Mouse (Mus musculus): ENCODE measurements around the gene Kalrn.
A peak's percentile ranks its signal among the peaks of the same experiment; 100 is the strongest.

Gene Kalrn

GRCm38 (mm10) chr16:34061661-34062060 lies 511.7 kb downstream of the Kalrn start:
- no peak for DNase-seq

- no peak for DNase-seq
Observed at GRCm38 (mm10) chr16:34058611-34059010, 514.7 kb downstream of the Kalrn start.

DNA sequence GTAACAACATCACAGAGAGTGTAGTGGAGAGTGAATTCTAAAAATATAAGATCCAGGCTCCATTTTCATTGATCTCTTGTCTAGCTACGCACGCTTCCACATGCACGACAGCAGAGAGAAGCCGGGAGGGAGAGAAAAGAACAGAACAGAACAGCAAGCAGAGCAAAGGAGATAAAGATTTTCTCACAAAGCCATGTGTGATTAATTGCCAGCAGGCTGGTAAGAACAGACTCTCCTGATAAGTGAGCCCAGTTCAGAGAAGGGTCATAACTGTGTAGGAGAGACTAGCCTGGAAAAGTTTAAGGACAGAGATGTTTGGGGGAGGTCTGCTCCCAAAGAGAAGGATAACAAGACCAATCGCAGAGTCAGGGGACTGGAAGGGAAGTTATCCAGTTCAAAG lies 515.9 kb downstream of the Kalrn start:
- no peak for DNase-seq

GRCm38 (mm10) chr16:34056418-34057111 lies 516.8 kb downstream of the Kalrn start:
- DNase-seq = no peak

GRCm38 (mm10) chr16:34050090-34050489 lies 523.2 kb downstream of the Kalrn start:
- DNase-seq = no peak

GRCm38 (mm10) chr16:34049361-34049760 lies 524.0 kb downstream of the Kalrn start:
- DNase-seq = no peak

DNA sequence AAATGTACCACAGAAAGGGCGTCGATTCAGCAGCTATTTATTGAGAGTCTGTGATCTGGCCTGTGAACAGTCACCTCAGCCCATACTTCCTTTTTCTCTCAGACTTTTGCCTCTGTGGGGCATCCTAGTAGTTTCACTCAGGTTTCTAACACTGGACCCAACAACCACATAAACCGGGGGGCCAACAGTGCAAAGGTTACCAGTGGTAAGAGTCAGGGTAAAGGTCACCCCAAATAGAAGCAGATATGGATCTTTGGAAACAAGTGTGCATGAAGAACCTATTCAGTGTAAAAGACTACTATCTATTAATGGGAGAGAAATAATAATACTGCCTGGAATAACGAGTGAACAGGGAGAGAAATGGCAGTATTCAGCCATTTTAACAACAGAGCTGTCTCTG lies 525.1 kb downstream of the Kalrn start:
- DNase-seq = no peak

- DNase-seq = no peak
Observed at GRCm38 (mm10) chr16:34047543-34047942, 525.8 kb downstream of the Kalrn start.

- no peak for DNase-seq
Observed at GRCm38 (mm10) chr16:34047006-34047360, 526.3 kb downstream of the Kalrn start.

GRCm38 (mm10) chr16:34046268-34047005 lies 526.9 kb downstream of the Kalrn start:
- DNase-seq = no peak

DNA sequence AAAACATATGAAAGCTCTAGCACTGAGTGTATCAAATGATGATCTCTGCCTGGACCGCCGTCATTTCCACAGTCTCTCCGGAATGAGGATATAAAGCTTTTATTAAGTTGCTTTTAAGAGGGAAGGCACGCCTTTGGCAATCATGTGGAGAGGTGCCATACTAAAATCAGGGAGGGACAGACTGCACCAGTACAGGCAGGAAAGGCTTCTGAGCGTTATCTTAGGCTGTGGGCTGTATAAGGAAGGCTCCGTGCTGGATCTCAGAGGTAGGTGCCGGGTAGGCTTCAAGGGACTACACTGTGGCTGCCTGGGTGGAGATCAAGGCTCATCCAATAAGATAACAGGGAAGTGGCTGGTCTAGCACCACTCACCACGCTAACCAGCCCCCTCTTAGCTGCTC lies 528.8 kb downstream of the Kalrn start:
- no peak for DNase-seq

DNA sequence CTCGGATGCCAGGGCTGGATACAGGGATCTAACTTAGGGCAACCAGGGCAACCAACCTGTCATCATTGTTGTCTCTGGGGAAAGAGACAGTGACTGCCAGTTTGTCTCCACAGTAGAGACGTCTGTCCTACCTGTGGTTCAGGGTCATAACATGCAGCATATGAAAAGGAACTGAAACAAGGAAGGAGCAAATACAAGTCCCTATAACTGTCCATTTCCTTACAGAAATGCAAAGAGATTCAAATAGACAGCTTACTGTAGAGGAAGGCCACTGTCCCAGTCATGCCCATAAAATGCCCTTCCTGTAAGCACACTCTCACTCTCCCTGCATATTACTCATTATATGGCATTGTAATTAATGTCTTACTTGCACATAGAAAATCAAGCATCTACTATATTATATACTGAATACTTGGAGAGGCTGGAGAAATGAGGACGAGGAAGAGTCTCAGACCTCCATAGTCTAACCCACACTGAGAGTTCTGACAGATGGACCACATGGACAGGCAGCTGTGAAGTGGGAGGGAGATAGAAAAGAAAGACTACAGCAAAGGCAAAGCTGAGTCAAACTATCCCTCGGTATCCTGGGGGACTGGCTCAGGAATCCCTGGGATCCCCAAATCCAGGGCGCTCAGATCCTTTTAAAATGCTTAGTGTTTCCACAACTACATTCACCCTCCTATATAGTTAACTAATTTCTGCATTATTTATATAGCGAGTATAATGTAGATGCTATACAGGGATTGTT lies 530.1 kb downstream of the Kalrn start:
- no peak for DNase-seq

DNA sequence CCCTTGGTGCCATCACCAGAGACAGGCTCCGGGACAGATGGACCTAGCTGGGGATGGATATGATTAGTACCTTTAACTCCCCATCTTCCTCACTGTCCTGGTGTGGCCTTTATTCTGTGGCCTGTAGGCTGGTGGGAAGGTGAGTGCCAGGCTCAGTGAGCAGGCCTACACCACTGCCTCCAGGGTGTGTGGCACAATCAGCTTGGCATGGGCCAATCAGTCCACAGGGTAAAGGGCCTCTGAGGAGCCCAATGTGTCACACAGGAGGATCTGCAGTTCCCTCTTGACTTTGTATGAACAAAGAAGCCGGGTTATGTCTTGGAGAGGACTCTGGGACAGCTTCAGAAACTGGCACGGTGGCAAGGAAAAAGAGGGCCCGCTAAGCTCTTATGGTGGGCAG lies 530.7 kb downstream of the Kalrn start:
- DNase-seq = no peak

GRCm38 (mm10) chr16:34040276-34040675 lies 533.1 kb downstream of the Kalrn start:
- no peak for DNase-seq

DNA sequence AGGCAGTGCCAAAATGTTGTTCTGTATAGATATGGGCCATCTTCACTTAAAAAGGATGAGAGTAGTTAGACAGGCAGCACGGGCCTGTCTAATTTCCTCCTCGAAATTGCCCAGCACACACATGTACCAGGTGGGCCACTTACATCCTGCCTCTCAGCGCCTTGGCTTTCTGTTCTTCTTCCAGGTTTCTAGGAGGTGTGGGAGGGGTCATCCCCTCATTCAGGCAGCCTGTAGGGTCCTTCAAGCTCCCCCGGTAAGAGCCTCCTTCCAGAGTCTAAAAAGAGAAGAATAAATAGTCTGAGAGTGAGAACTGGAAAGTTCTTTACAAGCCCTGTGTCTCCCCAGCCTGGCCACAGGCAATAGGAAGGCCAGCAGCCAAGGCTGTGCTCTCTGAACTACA lies 533.6 kb downstream of the Kalrn start:
- DNase-seq = no peak

DNA sequence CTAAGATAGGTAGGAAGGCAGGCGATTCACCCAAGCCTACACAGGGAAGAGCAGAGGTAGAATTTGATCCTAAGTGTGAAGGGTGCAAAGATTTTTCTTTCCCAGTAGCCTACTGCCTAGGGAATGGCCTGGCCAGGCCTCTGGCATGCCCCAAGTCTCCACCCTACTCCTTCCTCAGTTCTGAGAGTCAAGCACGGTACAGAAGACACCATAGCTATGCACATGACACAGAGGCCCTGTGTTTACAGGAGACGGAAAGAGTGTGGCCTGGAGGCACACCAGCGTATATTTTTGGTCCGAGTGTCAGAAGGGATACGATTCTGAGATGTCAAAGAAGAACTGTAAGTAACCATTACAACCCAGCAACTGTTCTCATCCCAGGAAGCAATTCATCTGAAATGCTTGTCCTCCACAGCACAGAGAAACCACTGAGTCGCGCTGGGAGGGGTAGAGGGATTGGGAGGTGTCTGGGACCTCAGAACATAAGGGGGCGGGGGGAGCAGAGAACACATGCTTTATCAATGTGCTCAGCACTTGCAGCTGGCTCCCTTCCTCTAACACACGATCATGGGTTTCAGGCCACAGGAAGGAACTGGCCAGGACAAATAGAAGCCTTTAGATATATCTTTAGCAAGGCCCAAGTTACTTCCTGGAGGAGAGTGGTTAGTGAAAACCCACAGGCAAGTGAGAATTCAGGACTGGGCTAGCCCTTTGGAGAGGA lies 536.8 kb downstream of the Kalrn start:
- no peak for DNase-seq

- DNase-seq = no peak
Observed at GRCm38 (mm10) chr16:34035780-34036179, 537.6 kb downstream of the Kalrn start.

- DNase-seq = no peak
Observed at GRCm38 (mm10) chr16:34034267-34034666, 539.1 kb downstream of the Kalrn start.

DNA sequence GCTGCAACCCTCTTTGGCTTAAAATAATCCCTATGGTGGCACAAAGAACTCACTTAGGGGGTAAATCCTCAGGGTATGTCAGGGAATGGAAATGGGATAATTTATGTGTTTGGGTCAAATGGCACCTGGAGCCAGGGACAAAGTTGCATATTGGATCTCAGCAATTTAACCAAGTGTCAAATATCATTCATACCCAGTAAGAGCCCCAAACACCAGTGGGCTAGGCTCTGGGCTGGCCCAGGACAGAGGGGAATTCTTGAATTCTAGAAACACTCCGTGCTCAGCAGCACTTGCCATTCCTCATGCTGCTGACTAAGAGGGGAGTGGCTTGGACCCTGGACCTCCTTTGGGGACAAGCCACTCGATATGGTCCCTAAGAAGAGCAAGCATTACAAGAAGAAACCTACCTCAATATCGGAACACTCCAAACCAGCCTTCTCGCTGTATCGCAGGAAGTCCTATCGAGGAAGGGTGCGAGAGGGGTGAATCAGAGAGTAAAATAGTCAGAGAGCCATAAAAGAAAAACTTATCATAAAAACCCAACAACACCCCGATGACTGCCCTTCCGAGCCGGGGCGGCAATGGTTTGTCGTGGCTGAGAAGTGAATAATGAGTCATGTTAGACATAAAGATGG lies 541.2 kb downstream of the Kalrn start:
- DNase-seq = no peak

DNA sequence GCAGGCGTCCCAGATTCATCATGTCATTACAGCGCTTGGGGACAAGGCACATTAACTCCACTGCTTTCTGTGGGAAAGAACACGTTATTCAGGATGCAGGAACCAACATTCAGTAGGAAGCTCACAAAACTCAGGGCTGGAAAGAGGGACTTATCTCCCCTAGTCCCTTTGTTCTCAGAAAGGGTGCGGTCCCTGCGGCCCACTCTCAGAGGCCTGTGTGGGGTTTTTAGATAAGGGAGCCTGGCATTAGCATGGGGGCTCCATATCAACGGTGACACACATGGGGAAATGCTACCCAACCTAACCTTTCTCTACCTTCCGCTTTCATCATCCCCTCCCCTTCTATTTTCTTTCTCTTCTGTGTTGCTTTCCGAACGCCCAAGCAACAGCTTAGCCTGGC lies 541.8 kb downstream of the Kalrn start:
- no peak for DNase-seq

DNA sequence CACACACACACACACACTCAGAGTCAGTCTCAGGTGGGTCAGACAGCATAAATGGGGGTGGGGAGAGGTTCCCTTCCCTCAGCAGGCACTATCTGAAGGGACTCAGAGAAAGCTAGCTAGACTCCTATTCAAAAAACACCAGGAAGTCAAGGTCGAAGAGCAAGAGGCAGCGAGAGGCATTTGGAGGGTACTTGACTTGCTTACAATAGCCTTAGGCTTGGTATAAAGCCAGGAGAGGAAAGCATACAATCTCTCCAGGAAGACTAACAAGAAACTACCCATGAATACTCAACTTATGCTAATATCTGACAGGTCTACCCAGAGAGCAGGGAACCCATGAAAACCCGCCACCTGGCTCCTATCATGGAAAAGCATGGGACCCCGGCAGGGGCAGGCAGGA lies 543.0 kb downstream of the Kalrn start:
- DNase-seq = peak in 1 of 2 experiments; percentile 63

GRCm38 (mm10) chr16:34029790-34030189 lies 543.5 kb downstream of the Kalrn start:
- peak; percentile 88 to 94 for DNase-seq

DNA sequence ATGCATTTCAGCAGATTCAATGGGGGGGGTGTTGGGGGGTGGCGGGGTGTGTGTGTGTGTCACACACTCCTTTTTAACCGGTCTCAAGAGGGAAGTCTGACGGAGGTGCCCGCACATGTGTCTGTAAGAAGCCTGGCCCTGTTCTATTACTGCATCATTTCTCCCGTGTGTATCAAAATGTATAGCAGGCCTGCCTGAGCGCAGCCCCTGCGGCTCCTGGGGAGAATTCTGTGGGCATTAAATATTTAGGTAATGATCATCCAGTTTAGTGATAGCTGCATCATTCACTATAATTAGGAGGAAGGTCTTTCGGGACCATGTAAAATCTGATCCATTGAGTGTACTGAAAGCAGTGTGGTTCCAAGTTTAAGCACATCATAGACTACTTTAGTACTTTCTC lies 556.1 kb downstream of the Kalrn start:
- no peak for DNase-seq
